Mouse (Mus musculus) brain, embryonic 14.5 days (tissue): ENCODE data around the gene Mob3c.

Source experiments
- CTCF ChIP-seq: fragments of 200-500 bp; IDR thresholded peaks from 2 replicates; pipeline ENCODE4 v1.5.1; 2012; ENCODE audit warnings: inconsistent platforms, mild to moderate bottlenecking, moderate library complexity, borderline replicate concordance; ENCODE audit not compliant: insufficient read depth, insufficient read length; ENCODE audit errors: extremely low read depth
- POLR2A ChIP-seq: fragments of 200-500 bp; IDR thresholded peaks from 2 replicates; pipeline ENCODE4 v1.6.1; 2012; ENCODE audit warnings: mild to moderate bottlenecking, inconsistent platforms, borderline replicate concordance; ENCODE audit not compliant: poor library complexity, insufficient read depth, insufficient read length, severe bottlenecking; ENCODE audit errors: extremely low read depth

DNA sequence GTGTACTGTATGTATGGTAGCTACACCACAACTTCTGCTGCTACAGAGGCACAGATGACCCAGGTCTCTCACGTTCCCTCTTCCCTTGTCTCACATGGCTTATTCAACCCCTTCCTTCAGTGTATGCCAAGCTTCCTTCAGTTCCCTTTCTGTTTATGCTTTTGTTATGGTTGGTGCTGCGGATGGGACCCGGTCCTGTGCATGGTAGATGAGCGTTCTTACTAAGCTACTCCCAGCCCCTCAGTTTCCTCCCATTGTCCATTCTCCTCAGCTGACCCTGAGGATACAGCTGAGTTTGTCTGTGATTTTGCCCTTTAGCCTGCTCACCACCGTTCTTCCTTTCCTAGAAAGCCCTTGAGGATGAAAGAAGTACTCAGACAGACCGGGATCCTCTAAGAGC lies 23.7 kb downstream of the Mob3c start:
- no peak for TF ChIP-seq CTCF
- TF ChIP-seq POLR2A: no peak
